Mouse (Mus musculus) erythroblast, embryonic 14.5 days (primary cell): Measurements from ENCODE around the gene Ms4a15. TPM values are rescaled to one million over a fixed set of nuclear protein-coding genes. Genes with fewer than 3 reads are reported as not detected.

Experiments
- H3K27me3 ChIP-seq: 2 replicates; pipeline ENCODE4 v1.6.1; 2012; ENCODE audit warnings: inconsistent platforms; ENCODE audit not compliant: control insufficient read depth
- H3K36me3 ChIP-seq: 2 replicates; pipeline ENCODE4 v1.6.1; 2012; ENCODE audit warnings: mild to moderate bottlenecking, inconsistent platforms; ENCODE audit not compliant: control insufficient read depth
- H3K4me1 ChIP-seq: 2 replicates; pipeline ENCODE4 v1.6.1; 2012; ENCODE audit warnings: inconsistent platforms; ENCODE audit not compliant: control insufficient read depth
- H3K4me3 ChIP-seq: replicated peaks from 2 replicates; pipeline ENCODE3; 2012; ENCODE audit warnings: moderate library complexity, mild to moderate bottlenecking, inconsistent platforms
- H3K9me3 ChIP-seq: 2 replicates; pipeline ENCODE4 v1.6.1; 2012; ENCODE audit warnings: low read length, inconsistent platforms, mixed read lengths; ENCODE audit not compliant: control insufficient read depth
- GATA1 ChIP-seq: IDR thresholded peaks from 2 replicates; pipeline ENCODE4 v1.6.1; 2012; ENCODE audit warnings: low read length, inconsistent platforms, mixed read lengths
- TAL1 ChIP-seq: IDR thresholded peaks from 3 replicates; pipeline ENCODE4 v1.6.1; 2012; ENCODE audit warnings: low read length, inconsistent platforms, mixed read lengths
- polyA plus RNA-seq: library from polyadenylated mRNA; stranded (reverse); fragments of >175 nt; gene quantifications from 2 replicates; pipeline ENCODE4 v1.2.3, GENCODE M21; 2012

The Ms4a15 gene
- polyA plus RNA-seq, 1 experiment = not detected

DNA sequence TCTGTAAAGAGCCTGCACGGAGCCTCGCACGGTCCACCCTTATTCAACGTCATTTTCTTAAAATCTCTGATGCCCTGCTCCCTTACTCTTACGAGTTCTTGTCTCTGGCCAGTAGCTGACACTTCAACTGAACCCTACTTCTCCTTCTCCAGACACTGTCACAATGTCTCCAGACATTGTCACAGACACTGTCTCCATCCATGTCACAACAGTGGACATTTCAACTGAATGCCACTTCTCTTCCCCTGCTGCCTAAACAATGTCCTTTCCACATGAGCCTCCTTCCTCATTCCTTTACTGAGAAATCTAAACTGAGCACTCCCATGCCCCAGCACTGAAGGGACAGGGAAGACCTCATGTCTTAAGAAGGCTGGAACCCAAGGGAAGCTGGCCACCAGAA, 45.8 kb downstream of the Ms4a15 start:
- peaks cover 37% of the 10 kb centered on the region for H3K4me1 ChIP-seq
- H3K27me3 ChIP-seq = peaks cover 2% of the 10 kb centered on the region; the same call in 1 of the 2 replicates

DNA sequence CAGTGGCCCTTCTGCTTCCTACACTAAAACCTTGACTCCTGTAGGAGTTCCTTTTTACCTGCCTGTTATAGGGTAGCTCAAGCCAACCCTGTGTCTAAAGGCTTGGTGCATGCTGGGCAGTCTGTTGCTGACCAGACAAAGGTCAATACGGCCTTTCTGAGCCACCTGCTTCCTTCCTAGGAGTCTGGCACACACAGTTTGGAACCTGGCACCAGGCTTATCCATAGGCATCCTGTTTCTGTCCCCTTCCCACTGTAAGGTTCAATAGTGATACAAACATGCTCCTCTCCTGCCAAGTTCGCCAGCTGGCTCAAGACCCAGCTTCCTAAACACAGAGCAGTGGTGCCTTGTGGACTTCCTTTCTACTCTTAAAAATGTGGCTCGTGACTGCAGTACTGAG, 46.5 kb downstream of the Ms4a15 start:
- TF ChIP-seq TAL1 (no peak; the same call in 2 of the 3 replicates), GATA1 (no peak)
- peaks cover 46% of the 10 kb centered on the region for H3K36me3 ChIP-seq

More for the DNA sequence above, 45.8 kb downstream of the Ms4a15 start:
- H3K36me3 ChIP-seq = peaks cover 39% of the 10 kb centered on the region
- TF ChIP-seq GATA1 = no peak
- TF ChIP-seq TAL1 = no peak
- H3K9me3 ChIP-seq = no peaks in the 10 kb centered on the region
- peak overlapping the region; percentile 84 for H3K4me3 ChIP-seq

GRCm38 (mm10) chr19:10943955-10944354, 49.1 kb downstream of the Ms4a15 start:
- no peak overlapping the region for H3K4me3 ChIP-seq
- H3K36me3 ChIP-seq = peaks cover 47% of the 10 kb centered on the region
- no peaks in the 10 kb centered on the region for H3K9me3 ChIP-seq
- no peaks in the 10 kb centered on the region for H3K27me3 ChIP-seq
- TF ChIP-seq GATA1 (no peak), TAL1 (no peak)
- H3K4me1 ChIP-seq = peaks cover 50% of the 10 kb centered on the region

More for the DNA sequence above, 46.5 kb downstream of the Ms4a15 start:
- Histone ChIP-seq H3K9me3 (no peaks in the 10 kb centered on the region), H3K4me1 (peaks cover 37% of the 10 kb centered on the region), H3K4me3 (peak overlapping the region; percentile 84), H3K27me3 (no peaks in the 10 kb centered on the region)

GRCm38 (mm10) chr19:10940801-10941457, 52.1 kb downstream of the Ms4a15 start:
- H3K27me3 ChIP-seq = no peaks in the 10 kb centered on the region
- TF ChIP-seq TAL1 (no peak), GATA1 (no peak)
- H3K36me3 ChIP-seq = peaks cover 40% of the 10 kb centered on the region
- peaks cover 3% of the 10 kb centered on the region for H3K9me3 ChIP-seq
- H3K4me3 ChIP-seq = peak overlapping the region; percentile 62
- H3K4me1 ChIP-seq = peaks cover 48% of the 10 kb centered on the region

DNA sequence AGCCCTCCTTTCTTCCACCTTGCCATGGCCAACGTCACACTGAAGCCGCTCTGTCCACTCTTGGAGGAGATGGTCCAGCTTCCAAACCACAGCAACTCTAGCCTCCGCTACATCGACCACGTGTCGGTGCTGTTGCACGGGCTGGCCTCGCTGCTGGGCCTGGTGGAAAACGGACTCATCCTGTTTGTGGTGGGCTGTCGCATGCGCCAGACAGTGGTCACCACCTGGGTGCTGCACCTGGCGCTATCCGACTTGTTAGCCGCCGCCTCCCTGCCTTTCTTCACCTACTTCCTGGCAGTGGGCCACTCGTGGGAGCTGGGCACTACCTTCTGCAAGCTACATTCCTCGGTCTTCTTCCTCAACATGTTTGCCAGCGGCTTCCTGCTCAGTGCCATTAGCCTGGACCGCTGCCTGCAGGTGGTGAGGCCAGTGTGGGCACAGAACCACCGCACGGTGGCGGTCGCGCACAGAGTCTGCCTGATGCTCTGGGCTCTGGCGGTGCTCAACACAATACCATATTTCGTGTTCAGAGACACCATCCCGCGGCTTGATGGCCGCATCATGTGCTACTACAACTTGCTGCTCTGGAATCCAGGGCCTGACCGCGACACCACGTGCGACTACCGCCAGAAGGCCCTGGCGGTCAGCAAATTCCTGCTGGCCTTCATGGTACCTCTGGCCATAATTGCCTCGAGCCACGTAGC, 52.8 kb downstream of the Ms4a15 start:
- Histone ChIP-seq H3K27me3 (no peaks in the 10 kb centered on the region), H3K4me3 (peak overlapping the region; percentile 62), H3K4me1 (peaks cover 46% of the 10 kb centered on the region), H3K36me3 (peaks cover 38% of the 10 kb centered on the region), H3K9me3 (peaks cover 4% of the 10 kb centered on the region)
- TF ChIP-seq GATA1 = no peak
- no peak for TF ChIP-seq TAL1

DNA sequence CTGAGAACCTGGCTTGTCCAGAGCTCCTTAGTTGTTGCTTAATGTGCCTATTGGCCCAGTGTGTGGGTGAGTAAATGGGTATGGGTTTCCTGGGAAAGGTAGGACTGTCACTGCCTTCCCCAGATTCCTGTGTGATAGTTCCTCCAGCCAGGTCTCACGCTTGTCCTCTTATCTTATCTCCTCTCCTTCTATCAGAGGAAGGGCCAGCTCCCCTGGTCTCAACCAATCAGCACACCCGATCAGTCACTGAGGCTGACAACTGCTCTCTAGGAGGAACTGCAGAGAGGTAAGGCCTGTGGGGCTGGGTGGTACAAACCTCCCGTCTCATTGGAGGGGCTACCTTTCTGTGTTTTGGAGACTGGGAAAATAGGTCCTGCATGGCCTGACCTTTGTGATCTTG, 54.3 kb downstream of the Ms4a15 start:
- Histone ChIP-seq H3K27me3 (no peaks in the 10 kb centered on the region; the same call in 1 of the 2 replicates), H3K9me3 (peaks cover 4% of the 10 kb centered on the region), H3K4me3 (no peak overlapping the region), H3K4me1 (peaks cover 43% of the 10 kb centered on the region), H3K36me3 (peaks cover 23% of the 10 kb centered on the region)
- TF ChIP-seq TAL1 (no peak), GATA1 (no peak)

- H3K27me3 ChIP-seq = no peaks in the 10 kb centered on the region; the same call in 1 of the 2 replicates
- H3K4me1 ChIP-seq = peaks cover 43% of the 10 kb centered on the region
- no peak within 1 kb of the TSS for H3K4me3 ChIP-seq
- peaks cover 7% of the 10 kb centered on the region for H3K36me3 ChIP-seq
- TF ChIP-seq TAL1 (no peak), GATA1 (no peak)
- H3K9me3 ChIP-seq = peaks cover 4% of the 10 kb centered on the region
These were observed 55.9 kb downstream of the Ms4a15 start, which contains the start of gene Ptgdr2 for GRCm38 (mm10) chr19:10937110-10937563. Ptgdr2 (plus strand) TSS chr19:10937160.

DNA sequence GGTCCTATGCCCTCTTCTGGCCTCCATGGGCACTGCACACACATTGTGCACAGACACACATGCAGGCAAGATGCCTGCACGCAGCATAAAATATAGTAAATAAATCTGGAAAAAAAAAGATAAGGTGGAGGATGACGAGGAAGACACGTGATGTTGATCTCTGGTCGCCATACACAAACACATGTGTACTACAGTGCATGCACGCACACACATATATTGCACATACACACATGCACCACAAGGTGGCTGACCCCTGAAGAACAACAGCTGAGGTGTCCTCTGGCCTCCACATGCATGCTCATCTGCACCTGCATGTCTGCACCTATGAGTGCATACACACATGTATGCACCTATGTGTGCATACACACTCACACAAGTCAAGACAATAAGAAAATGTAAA, 57.0 kb downstream of the Ms4a15 start:
- Histone ChIP-seq H3K9me3 (peaks cover 4% of the 10 kb centered on the region), H3K27me3 (no peaks in the 10 kb centered on the region; the same call in 1 of the 2 replicates), H3K4me3 (no peak overlapping the region), H3K4me1 (peaks cover 40% of the 10 kb centered on the region), H3K36me3 (no peaks in the 10 kb centered on the region)
- no peak for TF ChIP-seq GATA1
- TF ChIP-seq TAL1 = no peak

- Histone ChIP-seq H3K27me3 (no peaks in the 10 kb centered on the region; the same call in 1 of the 2 replicates), H3K4me3 (no peak overlapping the region), H3K36me3 (no peaks in the 10 kb centered on the region), H3K4me1 (peaks cover 30% of the 10 kb centered on the region), H3K9me3 (peaks cover 4% of the 10 kb centered on the region)
- TF ChIP-seq TAL1 = no peak
- TF ChIP-seq GATA1 = no peak
These were observed 58.0 kb downstream of the Ms4a15 start for GRCm38 (mm10) chr19:10935029-10935428.
